16 mouse cellular contexts compared by ENCODE assay signal in the genomic region with DNA sequence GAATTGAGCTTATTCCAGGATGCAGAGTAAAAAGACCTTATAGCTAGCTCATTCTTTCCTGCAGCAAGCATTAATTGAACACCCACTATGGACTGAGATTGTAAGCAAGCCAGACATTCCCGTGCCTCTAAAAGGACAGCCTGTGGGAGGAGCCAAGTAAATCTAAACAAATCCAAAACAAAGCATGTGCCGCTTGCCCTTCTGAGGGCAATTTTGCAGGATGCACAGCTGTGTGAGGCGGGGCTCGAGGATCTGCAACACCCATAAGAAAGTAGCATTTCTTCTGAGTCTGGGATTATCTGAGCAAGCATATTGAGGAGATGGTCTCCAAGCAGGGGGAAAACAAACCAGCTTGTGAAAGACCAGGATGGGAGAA. TPM values are rescaled to one million over a fixed set of nuclear protein-coding genes. Genes with fewer than 3 reads are reported as not detected.
A peak's percentile ranks its signal among the peaks of the same experiment; 100 is the strongest.
DNase-seq lines count a peak whose midpoint lies in the region; ATAC-seq lines count a peak whose summit lies in the region.
"Had no signal": no experiment of that assay in that cellular context is flagged by ENCODE, and none has a peak within 500 bp of the region (broad histone marks: within the 10 kb centered on the region; RNA-seq: fewer than 3 reads in every experiment).

No protein-coding gene starts in this region.

- no peaks in the 10 kb centered on the region for H3K27me3 ChIP-seq in hindbrain, embryonic 14.5 days (ENCODE audit: control insufficient read depth, insufficient read depth, low read length)
- no peaks in the 10 kb centered on the region for H3K27me3 ChIP-seq in hindbrain, embryonic 10.5 days (ENCODE audit: insufficient read depth, poor library complexity, severe bottlenecking)
- no peaks in the 10 kb centered on the region for H3K27me3 ChIP-seq in lung, embryonic 16.5 days (ENCODE audit: control insufficient read depth, insufficient read depth, low read depth, low read length)
- H3K27me3 ChIP-seq in heart, embryonic 11.5 days (ENCODE audit: control insufficient read depth, insufficient read depth, low read length) = no peaks in the 10 kb centered on the region
- H3K27me3 ChIP-seq in midbrain, embryonic 14.5 days (ENCODE audit: control insufficient read depth, insufficient read depth, low read length) = no peaks in the 10 kb centered on the region
- H3K27me3 ChIP-seq: embryonic facial prominence, embryonic 12.5 days; liver, embryonic 15.5 days had no signal

- H3K36me3 ChIP-seq in hindbrain, embryonic 14.5 days (replicated peaks; ENCODE audit: control insufficient read depth, insufficient read depth) = no peaks in the 10 kb centered on the region
- H3K36me3 ChIP-seq in hindbrain, embryonic 10.5 days = no peaks in the 10 kb centered on the region
- no peaks in the 10 kb centered on the region for H3K36me3 ChIP-seq in lung, embryonic 16.5 days (ENCODE audit: control insufficient read depth, insufficient read depth, low read length)
- no peaks in the 10 kb centered on the region for H3K36me3 ChIP-seq in heart, embryonic 11.5 days (ENCODE audit: control insufficient read depth, insufficient read depth, low read length)
- H3K36me3 ChIP-seq in midbrain, embryonic 14.5 days (ENCODE audit: control insufficient read depth, insufficient read depth, low read length) = no peaks in the 10 kb centered on the region
- H3K36me3 ChIP-seq: embryonic facial prominence, embryonic 12.5 days; limb, embryonic 10.5 days; liver, embryonic 15.5 days had no signal

- DNase-seq in hindbrain, embryonic 14.5 days (ENCODE audit: low spot score) = no peak
- no peak for DNase-seq in hindbrain, embryonic 10.5 days (ENCODE audit: low spot score)
- no peak for DNase-seq in lung, adult 18-20 months
- peak; percentile 38 for DNase-seq in lung, postnatal 10 days
- no peak for DNase-seq in midbrain, embryonic 14.5 days
- DNase-seq: adrenal gland, postnatal 10 days; cerebellum, postnatal 14 days; gastrocnemius, postnatal 10 days; kidney, postnatal 10 days; thymus, postnatal 4 days had no signal

- H3K4me3 ChIP-seq in hindbrain, embryonic 14.5 days (replicated peaks; ENCODE audit: low read length) = no peak overlapping the region
- no peak overlapping the region for H3K4me3 ChIP-seq in hindbrain, embryonic 10.5 days
- no peak overlapping the region for H3K4me3 ChIP-seq in lung, embryonic 16.5 days (ENCODE audit: low read length)
- no peak overlapping the region for H3K4me3 ChIP-seq in heart, embryonic 11.5 days (ENCODE audit: low read depth, low read length)
- no peak overlapping the region for H3K4me3 ChIP-seq in midbrain, embryonic 14.5 days (replicated peaks; ENCODE audit: low read depth, low read length)
- H3K4me3 ChIP-seq: embryonic facial prominence, embryonic 12.5 days; limb, embryonic 10.5 days; liver, embryonic 15.5 days had no signal

- peak; percentile 43; the same call in 1 of the 2 replicates for ATAC-seq in hindbrain, embryonic 14.5 days (ENCODE audit: low FRiP score)
- peak; percentile 94 for ATAC-seq in lung, embryonic 16.5 days (ENCODE audit: low read depth)
- no peak for ATAC-seq in heart, embryonic 11.5 days (replicated peaks; ENCODE audit: insufficient number of reproducible peaks, low FRiP score, low TSS enrichment)
- no peak for ATAC-seq in midbrain, embryonic 14.5 days (ENCODE audit: low FRiP score, low TSS enrichment)

- no peak overlapping the region for H3K9ac ChIP-seq in hindbrain, embryonic 14.5 days
- H3K9ac ChIP-seq in lung, embryonic 16.5 days (ENCODE audit: low read length) = no peak overlapping the region
- H3K9ac ChIP-seq in heart, embryonic 11.5 days (ENCODE audit: low read depth, low read length) = no peak overlapping the region
- no peak overlapping the region for H3K9ac ChIP-seq in midbrain, embryonic 14.5 days (replicated peaks; ENCODE audit: low read length)
- H3K9ac ChIP-seq: embryonic facial prominence, embryonic 12.5 days; liver, embryonic 15.5 days had no signal

- H3K9me3 ChIP-seq in hindbrain, embryonic 14.5 days (ENCODE audit: control insufficient read depth, low read length) = no peaks in the 10 kb centered on the region
- H3K9me3 ChIP-seq in hindbrain, embryonic 10.5 days = no peaks in the 10 kb centered on the region
- H3K9me3 ChIP-seq in lung, embryonic 16.5 days (ENCODE audit: control insufficient read depth, low read length) = no peaks in the 10 kb centered on the region
- H3K9me3 ChIP-seq in heart, embryonic 11.5 days (replicated peaks; ENCODE audit: control insufficient read depth, low read length) = no peaks in the 10 kb centered on the region
- H3K9me3 ChIP-seq in midbrain, embryonic 14.5 days (ENCODE audit: control insufficient read depth, low read length) = no peaks in the 10 kb centered on the region
- H3K9me3 ChIP-seq: embryonic facial prominence, embryonic 12.5 days; limb, embryonic 10.5 days; liver, embryonic 15.5 days had no signal

- no peak overlapping the region for H3K4me2 ChIP-seq in hindbrain, embryonic 14.5 days (replicated peaks)
- no peak overlapping the region for H3K4me2 ChIP-seq in lung, embryonic 16.5 days (ENCODE audit: low read depth, low read length)
- H3K4me2 ChIP-seq in heart, embryonic 11.5 days = no peak overlapping the region
- no peak overlapping the region for H3K4me2 ChIP-seq in midbrain, embryonic 14.5 days (ENCODE audit: low read length)
- H3K4me2 ChIP-seq: embryonic facial prominence, embryonic 12.5 days; liver, embryonic 15.5 days; midbrain, embryonic 11.5 days had no signal

- WGBS in hindbrain, embryonic 14.5 days = 36% methylated on average over 4 of the region's 4 CpGs
- 57% methylated on average over 4 of the region's 4 CpGs for WGBS in hindbrain, embryonic 10.5 days
- 34% methylated on average over 4 of the region's 4 CpGs for WGBS in lung, embryonic 16.5 days
- 63% methylated on average over 4 of the region's 4 CpGs for WGBS in heart, embryonic 11.5 days (ENCODE audit: insufficient replicate concordance)
- WGBS in midbrain, embryonic 14.5 days = 55% methylated on average over 4 of the region's 4 CpGs

- H3K4me1 ChIP-seq in hindbrain, embryonic 14.5 days (replicated peaks; ENCODE audit: control insufficient read depth, insufficient read depth, low read length) = no peaks in the 10 kb centered on the region
- H3K4me1 ChIP-seq in hindbrain, embryonic 10.5 days (replicated peaks) = no peaks in the 10 kb centered on the region; the same call in 1 of the 2 replicates
- H3K4me1 ChIP-seq in lung, embryonic 16.5 days (replicated peaks; ENCODE audit: control insufficient read depth, insufficient read depth, low read length) = no peaks in the 10 kb centered on the region; the same call in 1 of the 2 replicates
- no peaks in the 10 kb centered on the region for H3K4me1 ChIP-seq in heart, embryonic 11.5 days (ENCODE audit: control insufficient read depth, insufficient read depth, low read length)
- no peaks in the 10 kb centered on the region for H3K4me1 ChIP-seq in midbrain, embryonic 14.5 days (ENCODE audit: control insufficient read depth, insufficient read depth, low read length)
- H3K4me1 ChIP-seq: embryonic facial prominence, embryonic 12.5 days; limb, embryonic 10.5 days; liver, embryonic 15.5 days had no signal

- no peak overlapping the region for H3K27ac ChIP-seq in hindbrain, embryonic 14.5 days
- no peak overlapping the region for H3K27ac ChIP-seq in hindbrain, embryonic 10.5 days
- no peak overlapping the region; the same call in 1 of the 2 replicates for H3K27ac ChIP-seq in lung, embryonic 16.5 days (ENCODE audit: low read length)
- H3K27ac ChIP-seq in heart, embryonic 11.5 days (ENCODE audit: low read depth, low read length) = no peak overlapping the region
- no peak overlapping the region for H3K27ac ChIP-seq in midbrain, embryonic 14.5 days (replicated peaks; ENCODE audit: low read depth, low read length)
- H3K27ac ChIP-seq: embryonic facial prominence, embryonic 12.5 days; limb, embryonic 10.5 days; liver, embryonic 15.5 days had no signal

RNA-seq across cellular contexts. Expression of gene Rin2, which starts 43.2 kb away (rescaled TPM):
- 14.8 and 17.1 TPM in 2 replicates for polyA plus RNA-seq in hindbrain, embryonic 14.5 days (2014; fragmentation: Nextera tagmentation; extraction: Ambion mirVana)
- 13.1 and 16.0 TPM in 2 replicates for polyA plus RNA-seq in hindbrain, embryonic 10.5 days (2016; fragmentation: Nextera tagmentation; extraction: Ambion mirVana)
- polyA plus RNA-seq in lung, embryonic 16.5 days (2015; fragmentation: Nextera tagmentation; extraction: Ambion mirVana) = 37.9 and 41.5 TPM in 2 replicates
- 16.3 and 21.1 TPM in 2 replicates for polyA plus RNA-seq in heart, embryonic 11.5 days (2014; fragmentation: Nextera tagmentation; extraction: Ambion mirVana)
- 9.5 and 14.6 TPM in 2 replicates for polyA plus RNA-seq in midbrain, embryonic 14.5 days (2014; fragmentation: Nextera tagmentation; extraction: Ambion mirVana)

Comparison
In these comparisons a context has a peak if more than half of its experiments do, and no peak if none do; other contexts are left out.
1. ATAC-seq: peak in hindbrain, embryonic 14.5 days (single experiment) and lung, embryonic 16.5 days (single experiment); none in heart, embryonic 11.5 days (single experiment) and midbrain, embryonic 14.5 days (single experiment).